Mouse (Mus musculus) midbrain, embryonic 11.5 days (tissue): ENCODE measurements around the gene Otoa. TPM values are rescaled to one million over a fixed set of nuclear protein-coding genes. Genes with fewer than 3 reads are reported as not detected.

Source experiments
- ATAC-seq: fragments of 200-750 bp; cut with Nextera tagmentation; 2 replicates; pipeline ENCODE4 v1.8.0; 2017; ENCODE audit warnings: moderate TSS enrichment, moderate library complexity; ENCODE audit not compliant: low FRiP score
- DNase-seq: peaks from one replicate; pipeline ENCODE4 v3.0.0; 2015; ENCODE audit warnings: low spot score; ENCODE audit errors: missing footprints
- H3K27ac ChIP-seq: fragments of 300-500 bp; sonication (generic); 2 replicates; pipeline ENCODE4 v1.5.1; 2014; ENCODE audit warnings: low read depth, low read length
- H3K27me3 ChIP-seq: fragments of 300-500 bp; sonication (generic); 2 replicates; pipeline ENCODE4 v1.6.1; 2014; ENCODE audit warnings: mild to moderate bottlenecking, low read length, moderate library complexity, mixed read lengths; ENCODE audit not compliant: control insufficient read depth, insufficient read depth
- H3K36me3 ChIP-seq: fragments of 300-500 bp; sonication (generic); 2 replicates; pipeline ENCODE4 v1.6.1; 2014; ENCODE audit warnings: mild to moderate bottlenecking, low read length, moderate library complexity, mixed read lengths; ENCODE audit not compliant: control insufficient read depth, insufficient read depth
- H3K4me1 ChIP-seq: fragments of 300-500 bp; sonication (generic); 2 replicates; pipeline ENCODE4 v1.6.1; 2014; ENCODE audit warnings: low read length; ENCODE audit not compliant: control insufficient read depth, insufficient read depth
- H3K4me2 ChIP-seq: fragments of 300-500 bp; sonication (generic); 2 replicates; pipeline ENCODE4 v1.6.1; 2014; ENCODE audit warnings: mild to moderate bottlenecking, moderate library complexity
- H3K4me3 ChIP-seq: fragments of 300-500 bp; sonication (generic); 2 replicates; pipeline ENCODE4 v1.5.1; 2014; ENCODE audit warnings: low read depth, low read length
- H3K9ac ChIP-seq: fragments of 300-500 bp; sonication (generic); 2 replicates; pipeline ENCODE4 v1.6.1; 2014; ENCODE audit warnings: low read length
- H3K9me3 ChIP-seq: fragments of 300-500 bp; sonication (generic); 2 replicates; pipeline ENCODE4 v1.6.1; 2016; ENCODE audit warnings: low read length; ENCODE audit not compliant: control insufficient read depth
- WGBS: fragments of 180-500 bp; shearing (Covaris S2); extraction: QIAGEN DNeasy Blood & Tissue Kit; methylation state at CpG from one replicate; pipeline ENCODE4 v1.1.7; 2014; 5-methylcytosine and 5-hydroxymethylcytosine counted together
- polyA plus RNA-seq: library from polyadenylated mRNA; unstranded; fragments of >200 nt; fragmentation: Nextera tagmentation; extraction: Ambion mirVana; gene quantifications from 2 replicates; pipeline ENCODE4 v1.2.1, GENCODE M21; 2014

Gene Otoa
- polyA plus RNA-seq, 1 experiment from 2014 or later, result 0.14 TPM

GRCm38 (mm10) chr7:121150662-121151061 is 69.2 kb downstream of the Otoa start:
- 89% methylated on average over 5 of the region's 5 CpGs for WGBS
- Histone ChIP-seq H3K9me3 (no peaks in the 10 kb centered on the region), H3K4me3 (no peak overlapping the region), H3K9ac (no peak overlapping the region), H3K27me3 (no peaks in the 10 kb centered on the region), H3K4me1 (no peaks in the 10 kb centered on the region), H3K27ac (no peak overlapping the region), H3K4me2 (no peak overlapping the region), H3K36me3 (no peaks in the 10 kb centered on the region)
- no peak for ATAC-seq
- DNase-seq, result no peak

GRCm38 (mm10) chr7:121152186-121152585 is 70.7 kb downstream of the Otoa start:
- DNase-seq (no peak), ATAC-seq (no peak)
- no peaks in the 10 kb centered on the region for H3K9me3 ChIP-seq
- H3K27me3 ChIP-seq, result no peaks in the 10 kb centered on the region
- H3K4me2 ChIP-seq, result no peak overlapping the region
- H3K4me1 ChIP-seq, result no peaks in the 10 kb centered on the region
- H3K36me3 ChIP-seq, result no peaks in the 10 kb centered on the region
- H3K4me3 ChIP-seq, result no peak overlapping the region
- H3K27ac ChIP-seq, result no peak overlapping the region
- H3K9ac ChIP-seq, result no peak overlapping the region
- 93% methylated on average over 2 of the region's 2 CpGs for WGBS

GRCm38 (mm10) chr7:121165616-121166015 is 84.2 kb downstream of the Otoa start:
- Histone ChIP-seq H3K4me1 (no peaks in the 10 kb centered on the region), H3K36me3 (no peaks in the 10 kb centered on the region), H3K27ac (no peak overlapping the region), H3K9ac (no peak overlapping the region), H3K9me3 (no peaks in the 10 kb centered on the region), H3K4me3 (no peak overlapping the region), H3K27me3 (no peaks in the 10 kb centered on the region), H3K4me2 (no peak overlapping the region)
- DNase-seq (no peak), ATAC-seq (no peak)
- 58% methylated on average over 1 of the region's 1 CpGs for WGBS

- WGBS, result 9% methylated on average over 6 of the region's 6 CpGs
- ATAC-seq, result peak; percentile 40; the same call in 1 of the 2 replicates
- Histone ChIP-seq H3K4me3 (no peak overlapping the region), H3K9me3 (no peaks in the 10 kb centered on the region), H3K27ac (no peak overlapping the region), H3K4me1 (peaks cover 3% of the 10 kb centered on the region; the same call in 1 of the 2 replicates), H3K9ac (no peak overlapping the region), H3K36me3 (no peaks in the 10 kb centered on the region), H3K4me2 (no peak overlapping the region), H3K27me3 (no peaks in the 10 kb centered on the region)
- DNase-seq, result no peak
Observed at GRCm38 (mm10) chr7:121171888-121172287, 90.4 kb downstream of the Otoa start.

GRCm38 (mm10) chr7:121187201-121187786 is 105.8 kb downstream of the Otoa start:
- H3K36me3 ChIP-seq, result no peaks in the 10 kb centered on the region
- no peak for DNase-seq
- no peak overlapping the region for H3K27ac ChIP-seq
- no peaks in the 10 kb centered on the region for H3K4me1 ChIP-seq
- H3K4me2 ChIP-seq, result no peak overlapping the region
- no peak overlapping the region for H3K4me3 ChIP-seq
- no peaks in the 10 kb centered on the region for H3K9me3 ChIP-seq
- ATAC-seq, result no peak
- no peaks in the 10 kb centered on the region for H3K27me3 ChIP-seq
- WGBS, result 90% methylated on average over 9 of the region's 9 CpGs
- no peak overlapping the region for H3K9ac ChIP-seq

- H3K4me1 ChIP-seq, result no peaks in the 10 kb centered on the region
- WGBS, result 87% methylated on average over 7 of the region's 7 CpGs
Observed at GRCm38 (mm10) chr7:121188976-121189375, 107.5 kb downstream of the Otoa start.

GRCm38 (mm10) chr7:121198933-121199332 is 117.5 kb downstream of the Otoa start:
- H3K9ac ChIP-seq, result no peak overlapping the region
- H3K27ac ChIP-seq, result no peak overlapping the region
- no peak overlapping the region for H3K4me3 ChIP-seq
- H3K4me1 ChIP-seq, result no peaks in the 10 kb centered on the region
- no peak for ATAC-seq
- WGBS, result 88% methylated on average over 8 of the region's 8 CpGs
- H3K4me2 ChIP-seq, result no peak overlapping the region
- DNase-seq, result no peak
- H3K9me3 ChIP-seq, result no peaks in the 10 kb centered on the region
- H3K36me3 ChIP-seq, result no peaks in the 10 kb centered on the region
- no peaks in the 10 kb centered on the region for H3K27me3 ChIP-seq

More at GRCm38 (mm10) chr7:121188976-121189375, 107.5 kb downstream of the Otoa start:
- no peaks in the 10 kb centered on the region for H3K9me3 ChIP-seq
- no peak overlapping the region for H3K9ac ChIP-seq
- DNase-seq (no peak), ATAC-seq (no peak)
- H3K27me3 ChIP-seq, result no peaks in the 10 kb centered on the region
- H3K36me3 ChIP-seq, result no peaks in the 10 kb centered on the region
- no peak overlapping the region for H3K4me3 ChIP-seq
- H3K27ac ChIP-seq, result no peak overlapping the region
- H3K4me2 ChIP-seq, result no peak overlapping the region

- ATAC-seq, result no peak
Observed at GRCm38 (mm10) chr7:121211804-121212203, 130.4 kb downstream of the Otoa start.

More at GRCm38 (mm10) chr7:121211804-121212203, 130.4 kb downstream of the Otoa start:
- no peak overlapping the region for H3K27ac ChIP-seq
- H3K4me1 ChIP-seq, result peaks cover 2% of the 10 kb centered on the region; the same call in 1 of the 2 replicates
- H3K4me2 ChIP-seq, result no peak overlapping the region
- H3K27me3 ChIP-seq, result no peaks in the 10 kb centered on the region
- no peaks in the 10 kb centered on the region for H3K36me3 ChIP-seq
- H3K9ac ChIP-seq, result no peak overlapping the region
- no peak overlapping the region for H3K4me3 ChIP-seq
- DNase-seq, result no peak
- no peaks in the 10 kb centered on the region for H3K9me3 ChIP-seq
- 92% methylated on average over 4 of the region's 4 CpGs for WGBS
